Mouse (Mus musculus) MEL (cell line): ENCODE measurements around the gene Gm10644. TPM values are rescaled to one million over a fixed set of nuclear protein-coding genes. Genes with fewer than 3 reads are reported as not detected.

Experiments
- DNase-seq: peaks from one replicate; pipeline ENCODE4 v3.0.0; 2011; ENCODE audit warnings: low read depth, low spot score
- H3K27ac ChIP-seq: 2 replicates; pipeline ENCODE4 v1.5.1; 2012; ENCODE audit warnings: low read depth, mild to moderate bottlenecking, control low read depth, low read length, moderate library complexity; ENCODE audit not compliant: control insufficient read depth
- H3K27me3 ChIP-seq, 2 experiments: fragments of 150-350 bp in 1 of 2; sonication (generic) in 1 of 2; 2 replicates each; pipeline ENCODE4 v1.6.1; 2012; ENCODE audit warnings: low read length in 2 of 2, mild to moderate bottlenecking in 2 of 2, improper control_type of control experiment in 1 of 2, moderate library complexity in 1 of 2; ENCODE audit not compliant: insufficient read depth in 2 of 2, control insufficient read depth in 1 of 2
- H3K36me3 ChIP-seq, 2 experiments: 2 replicates each; pipeline ENCODE4 v1.6.1; 2012 to 2014; ENCODE audit warnings: low read length in 2 of 2, improper control_type of control experiment in 1 of 2, inconsistent platforms in 1 of 2, mild to moderate bottlenecking in 1 of 2; ENCODE audit not compliant: insufficient read depth in 2 of 2, control insufficient read depth in 1 of 2
- H3K4me1 ChIP-seq, 2 experiments: fragments of 150-350 bp in 1 of 2; sonication (generic) in 1 of 2; 2 replicates each; pipeline ENCODE4 v1.6.1; 2012; ENCODE audit warnings: low read length in 2 of 2, improper control_type of control experiment in 1 of 2, mild to moderate bottlenecking in 1 of 2; ENCODE audit not compliant: insufficient read depth in 2 of 2, control insufficient read depth in 1 of 2
- H3K4me3 ChIP-seq, 2 experiments: fragments of 150-350 bp in 1 of 2; sonication (generic) in 1 of 2; 2 replicates each; pipeline ENCODE4 v1.5.1; 2012; ENCODE audit warnings: low read depth in 2 of 2, low read length in 2 of 2, mild to moderate bottlenecking in 2 of 2, moderate library complexity in 2 of 2, control low read depth in 1 of 2, improper control_type of control experiment in 1 of 2; ENCODE audit not compliant: control insufficient read depth in 1 of 2, insufficient read depth in 1 of 2
- H3K79me2 ChIP-seq: 2 replicates; pipeline ENCODE4 v1.6.1; 2012; ENCODE audit warnings: mild to moderate bottlenecking, low read length, moderate library complexity; ENCODE audit not compliant: control insufficient read depth, poor library complexity, insufficient read depth
- H3K9ac ChIP-seq: 2 replicates; pipeline ENCODE4 v1.6.1; 2012; ENCODE audit warnings: low read depth, mild to moderate bottlenecking, control low read depth, low read length, moderate library complexity; ENCODE audit not compliant: control insufficient read depth, poor library complexity, severe bottlenecking
- H3K9me3 ChIP-seq: fragments of 150-350 bp; sonication (generic); replicated peaks from 2 replicates; pipeline ENCODE4 v1.6.1; 2012; ENCODE audit warnings: mild to moderate bottlenecking, low read length, improper control_type of control experiment, moderate library complexity; ENCODE audit not compliant: insufficient read depth
- CHD1 ChIP-seq: IDR thresholded peaks from 2 replicates; pipeline ENCODE4 v1.6.1; 2012; ENCODE audit warnings: low read depth, mild to moderate bottlenecking, inconsistent platforms, low read length, improper control_type of control experiment
- CTCF ChIP-seq, 3 experiments: IDR thresholded peaks in 2 of 3; conservative IDR thresholded peaks in 1 of 3; 2 replicates each; pipeline ENCODE4 v1.5.1; 2011 to 2012; ENCODE audit warnings: low read length in 3 of 3, low read depth in 2 of 3, mild to moderate bottlenecking in 2 of 3, improper control_type of control experiment in 1 of 3, inconsistent platforms in 1 of 3, mixed read lengths in 1 of 3, moderate library complexity in 1 of 3; ENCODE audit not compliant: control insufficient read depth in 1 of 3, insufficient read depth in 1 of 3, poor library complexity in 1 of 3, severe bottlenecking in 1 of 3
- E2F4 ChIP-seq: IDR thresholded peaks from 2 replicates; pipeline ENCODE4 v1.6.1; 2011; ENCODE audit warnings: low read depth, low read length, improper control_type of control experiment, borderline replicate concordance
- ELF1 ChIP-seq: IDR thresholded peaks from 2 replicates; pipeline ENCODE4 v1.6.1; 2014; ENCODE audit warnings: low read depth, mild to moderate bottlenecking, inconsistent platforms, low read length, improper control_type of control experiment, moderate library complexity
- EP300 ChIP-seq, 2 experiments: IDR thresholded peaks; 2 replicates each; pipeline ENCODE4 v1.6.1; 2011; ENCODE audit warnings: improper control_type of control experiment in 2 of 2, low read length in 2 of 2, low read depth in 1 of 2, mild to moderate bottlenecking in 1 of 2
- ETS1 ChIP-seq: IDR thresholded peaks from 2 replicates; pipeline ENCODE4 v1.6.1; 2012; ENCODE audit warnings: low read depth, mild to moderate bottlenecking, inconsistent platforms, low read length, improper control_type of control experiment, moderate library complexity
- GABPA ChIP-seq: IDR thresholded peaks from 2 replicates; pipeline ENCODE4 v1.6.1; 2012; ENCODE audit warnings: low read depth, mild to moderate bottlenecking, inconsistent platforms, low read length, improper control_type of control experiment, moderate library complexity
- GATA1 ChIP-seq: IDR thresholded peaks from 2 replicates; pipeline ENCODE4 v1.6.1; 2011; ENCODE audit warnings: low read depth, low read length, improper control_type of control experiment
- JUND ChIP-seq: IDR thresholded peaks from 2 replicates; pipeline ENCODE4 v1.6.1; 2011; ENCODE audit warnings: low read depth, mild to moderate bottlenecking, improper control_type of control experiment, low read length
- KAT2A ChIP-seq: conservative IDR thresholded peaks from 2 replicates; pipeline ENCODE4 v1.6.1; 2012; ENCODE audit warnings: low read depth, low read length, improper control_type of control experiment, inconsistent platforms
- MAZ ChIP-seq: IDR thresholded peaks from 2 replicates; pipeline ENCODE4 v1.6.1; 2012; ENCODE audit warnings: low read depth, mild to moderate bottlenecking, inconsistent platforms, low read length, improper control_type of control experiment
- MEF2A ChIP-seq: IDR thresholded peaks from 2 replicates; pipeline ENCODE4 v1.6.1; 2014; ENCODE audit warnings: low read depth, mild to moderate bottlenecking, inconsistent platforms, low read length, improper control_type of control experiment; ENCODE audit not compliant: poor library complexity, insufficient replicate concordance, severe bottlenecking; ENCODE audit errors: extremely low read depth
- NELFE ChIP-seq: IDR thresholded peaks from 2 replicates; pipeline ENCODE4 v1.6.1; 2011; ENCODE audit warnings: low read depth, low read length, improper control_type of control experiment
- NRF1 ChIP-seq: IDR thresholded peaks from 2 replicates; pipeline ENCODE4 v1.6.1; 2014; ENCODE audit warnings: low read depth, mild to moderate bottlenecking, inconsistent platforms, low read length, improper control_type of control experiment, moderate library complexity; ENCODE audit not compliant: poor library complexity, insufficient read depth, severe bottlenecking
- POLR2A ChIP-seq, 2 experiments: IDR thresholded peaks; 2 replicates each; pipeline ENCODE4 v1.6.1; 2011 to 2012; ENCODE audit warnings: low read length in 2 of 2, mild to moderate bottlenecking in 2 of 2, control low read depth in 1 of 2, improper control_type of control experiment in 1 of 2, low read depth in 1 of 2, moderate library complexity in 1 of 2; ENCODE audit not compliant: control insufficient read depth in 1 of 2, insufficient read depth in 1 of 2, poor library complexity in 1 of 2
- POLR2AphosphoS5 ChIP-seq: IDR thresholded peaks from 2 replicates; pipeline ENCODE4 v1.6.1; 2012; ENCODE audit warnings: low read depth, borderline replicate concordance, mild to moderate bottlenecking, inconsistent platforms, low read length, moderate library complexity, mixed read lengths
- RAD21 ChIP-seq: IDR thresholded peaks from 2 replicates; pipeline ENCODE4 v1.6.1; 2011; ENCODE audit warnings: mild to moderate bottlenecking, low read depth, low read length, improper control_type of control experiment
- RCOR1 ChIP-seq: IDR thresholded peaks from 2 replicates; pipeline ENCODE4 v1.6.1; 2012; ENCODE audit warnings: low read depth, mild to moderate bottlenecking, inconsistent platforms, low read length, improper control_type of control experiment
- SIN3A ChIP-seq: IDR thresholded peaks from 2 replicates; pipeline ENCODE4 v1.6.1; 2012; ENCODE audit warnings: low read length, improper control_type of control experiment, inconsistent platforms
- SMC3 ChIP-seq: IDR thresholded peaks from 2 replicates; pipeline ENCODE4 v1.6.1; 2011; ENCODE audit warnings: low read depth, low read length, improper control_type of control experiment
- TAL1 ChIP-seq: IDR thresholded peaks from 2 replicates; pipeline ENCODE4 v1.6.1; 2012; ENCODE audit warnings: mild to moderate bottlenecking, inconsistent platforms, low read length, moderate library complexity, mixed read lengths
- TBP ChIP-seq: IDR thresholded peaks from 2 replicates; pipeline ENCODE4 v1.8.0; 2011; ENCODE audit warnings: low read depth, low read length, improper control_type of control experiment
- TCF12 ChIP-seq: IDR thresholded peaks from 2 replicates; pipeline ENCODE4 v1.6.1; 2014; ENCODE audit warnings: low read depth, mild to moderate bottlenecking, inconsistent platforms, low read length, improper control_type of control experiment, moderate library complexity
- UBTF ChIP-seq: IDR thresholded peaks from 2 replicates; pipeline ENCODE4 v1.6.1; 2012; ENCODE audit warnings: low read depth, mild to moderate bottlenecking, inconsistent platforms, low read length, improper control_type of control experiment, moderate library complexity, borderline replicate concordance; ENCODE audit not compliant: insufficient read depth
- USF1 ChIP-seq: IDR thresholded peaks from 2 replicates; pipeline ENCODE4 v1.6.1; 2014; ENCODE audit warnings: low read depth, mild to moderate bottlenecking, inconsistent platforms, low read length, improper control_type of control experiment, moderate library complexity
- ZMIZ1 ChIP-seq: IDR thresholded peaks from 2 replicates; pipeline ENCODE4 v1.6.1; 2012; ENCODE audit warnings: low read depth, mild to moderate bottlenecking, inconsistent platforms, low read length, improper control_type of control experiment, moderate library complexity
- ZNF384 ChIP-seq: IDR thresholded peaks from 2 replicates; pipeline ENCODE4 v1.6.1; 2012; ENCODE audit warnings: low read depth, mild to moderate bottlenecking, inconsistent platforms, low read length, improper control_type of control experiment
- polyA plus RNA-seq, 2 experiments: library from polyadenylated mRNA; stranded (reverse) in 1 of 2; unstranded in 1 of 2; fragments of >175 nt in 1 of 2; fragments of >200 nt in 1 of 2; gene quantifications; 2 replicates each; pipeline versions ENCODE4 v1.2.1 to v1.2.4; 2012; ENCODE audit warnings: low replicate concordance in 2 of 2, low read depth in 1 of 2; ENCODE audit not compliant: insufficient read length in 2 of 2, insufficient read depth in 1 of 2, missing spikeins in 1 of 2
- total RNA-seq: library from RNA; depleted of rRNA; stranded (reverse); fragments of 300-350 nt; gene quantifications from 2 replicates; pipeline ENCODE4 v1.2.3, GENCODE M21; 2012

Gene Gm10644
- total and polyA plus RNA-seq, 3 experiments, result 0.35 to 0.49 TPM; not detected in 1

DNA sequence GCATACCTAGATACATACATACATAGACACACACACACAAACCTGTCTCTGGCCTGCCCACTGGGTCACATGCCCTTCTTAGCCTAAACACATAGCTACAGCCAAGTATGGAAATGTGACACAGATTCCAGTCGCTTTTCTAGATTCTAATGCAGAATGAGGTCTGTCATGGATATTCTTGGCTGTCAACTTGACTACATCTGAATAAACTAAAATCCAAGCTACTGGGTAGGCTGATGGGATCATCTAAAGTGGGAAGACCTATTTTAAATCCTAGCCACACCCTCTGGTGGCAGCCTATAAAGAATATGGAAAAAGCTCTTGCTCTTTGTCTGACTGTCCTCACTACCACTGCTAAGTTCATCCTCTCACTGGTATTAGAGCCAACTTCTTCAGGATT lies 12.6 kb downstream of the Gm10644 start:
- Histone ChIP-seq H3K9me3 (no peaks in the 10 kb centered on the region), H3K36me3 (no peaks in the 10 kb centered on the region), H3K9ac (no peak overlapping the region), H3K27ac (no peak overlapping the region), H3K79me2 (no peaks in the 10 kb centered on the region), H3K4me3 (no peak overlapping the region), H3K27me3 (no peaks in the 10 kb centered on the region), H3K4me1 (no peaks in the 10 kb centered on the region)
- no peak for DNase-seq
- TF ChIP-seq GABPA (no peak), JUND (no peak), TCF12 (no peak), ELF1 (no peak), MEF2A (no peak), RCOR1 (no peak), NRF1 (no peak), ZMIZ1 (no peak), NELFE (no peak), ETS1 (no peak), SIN3A (no peak), USF1 (no peak), GATA1 (no peak), CTCF (IDR thresholded peaks at IDR 0.05 in 2 of 3, conservative IDR thresholded peaks at IDR 0.05 in 1 of 3; ENCODE audit: control insufficient read depth in 1 of 3, insufficient read depth in 1 of 3, low read depth in 2 of 3, low read length in 3 of 3, poor library complexity in 1 of 3, severe bottlenecking in 1 of 3) (no peak), UBTF (no peak), POLR2AphosphoS5 (no peak), E2F4 (no peak), KAT2A (no peak), ZNF384 (no peak), RAD21 (no peak)

DNA sequence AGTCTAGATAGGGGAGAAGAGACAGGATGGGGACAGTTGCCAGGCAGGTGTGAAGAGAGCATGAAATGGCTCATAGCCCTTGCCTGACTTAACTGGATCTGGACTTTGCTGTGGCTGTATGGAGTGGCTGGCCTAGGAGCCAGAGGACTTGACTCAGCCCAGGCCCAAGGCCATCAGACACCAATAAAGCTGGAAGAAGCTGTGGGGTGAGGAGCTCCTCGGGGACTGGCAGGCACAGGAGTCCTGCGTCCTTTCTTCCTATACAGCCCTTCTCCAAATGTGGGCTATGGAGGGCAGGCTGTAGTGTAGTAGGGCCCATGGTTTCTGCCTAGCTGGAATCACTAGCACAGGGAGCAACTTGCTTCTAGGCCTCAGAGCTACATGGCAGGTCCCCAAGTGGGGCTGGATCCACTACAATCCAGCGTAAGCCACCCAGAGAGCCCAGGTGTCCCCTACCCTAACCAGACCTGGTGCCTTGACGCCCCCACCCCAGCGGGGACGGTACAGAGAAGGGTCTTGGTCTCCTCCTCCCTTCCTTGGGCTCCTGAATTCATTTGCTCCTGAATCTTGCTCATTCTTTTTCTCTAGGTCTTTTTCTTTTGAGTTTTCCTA lies 13.8 kb downstream of the Gm10644 start:
- TF ChIP-seq GABPA (no peak), E2F4 (no peak), EP300 (IDR thresholded peaks at IDR 0.05; ENCODE audit: low read depth in 1 of 2, low read length in 2 of 2) (no peak), TAL1 (no peak), CHD1 (no peak), MAZ (no peak), TBP (no peak), POLR2A (IDR thresholded peaks at IDR 0.05; ENCODE audit: control insufficient read depth in 1 of 2, insufficient read depth in 1 of 2, low read depth in 1 of 2, low read length in 2 of 2, poor library complexity in 1 of 2) (no peak), SMC3 (no peak)
- H3K27me3 ChIP-seq, result no peaks in the 10 kb centered on the region
- no peaks in the 10 kb centered on the region for H3K9me3 ChIP-seq

More for the DNA sequence above, 13.8 kb downstream of the Gm10644 start:
- Histone ChIP-seq H3K9ac (no peak overlapping the region), H3K79me2 (no peaks in the 10 kb centered on the region), H3K4me1 (no peaks in the 10 kb centered on the region), H3K4me3 (no peak overlapping the region), H3K36me3 (no peaks in the 10 kb centered on the region), H3K27ac (no peak overlapping the region)
- no peak for DNase-seq
